Mouse (Mus musculus) adrenal gland, adult 18-20 months (tissue): ENCODE results near the gene Olfr446. TPM values are rescaled to one million over a fixed set of nuclear protein-coding genes. Genes with fewer than 3 reads are reported as not detected.

Experiments used
- DNase-seq, 2 experiments: peaks; one replicate each; pipeline ENCODE4 v3.0.0; 2021 to 2022; ENCODE audit warnings: low spot score in 2 of 2
- long read RNA-seq, 2 experiments: library from polyadenylated mRNA; stranded (forward); transcript quantifications; one replicate each; pipeline ENCODE4 v2.0.0; 2021
- total RNA-seq, 2 experiments: library from RNA; stranded (reverse); gene quantifications; 1 replicate in 1 of 2; 2 replicates in 1 of 2; pipeline ENCODE4 v1.2.3; 2021

Olfr446 gene
- total RNA-seq, result not detected
- long read RNA-seq, experiment 1, result 0 reads
- long read RNA-seq, experiment 2, result 0 reads

DNA sequence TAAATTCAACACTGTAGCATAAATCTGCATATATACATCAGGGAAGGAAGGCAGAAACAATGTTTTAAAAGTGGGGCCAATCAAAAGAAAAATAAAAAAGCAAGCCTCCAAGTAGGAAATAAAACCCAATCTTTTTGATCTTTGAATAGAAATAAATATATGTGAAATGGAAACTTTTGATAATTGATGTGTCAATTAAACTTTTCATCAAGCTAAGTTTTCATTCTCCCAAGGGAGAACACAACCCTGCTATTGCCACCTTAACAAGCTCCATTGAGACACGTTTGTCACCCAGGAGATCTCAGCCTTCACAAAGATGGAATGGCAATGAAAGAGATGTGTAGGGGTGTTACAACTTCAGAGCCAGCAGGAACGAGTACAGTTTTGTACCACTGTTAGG is at the start of gene Olfr446:
Olfr446 (plus strand) TSS at position 301 of the 400 bp plus-strand sequence.
- no peak for DNase-seq

DNA sequence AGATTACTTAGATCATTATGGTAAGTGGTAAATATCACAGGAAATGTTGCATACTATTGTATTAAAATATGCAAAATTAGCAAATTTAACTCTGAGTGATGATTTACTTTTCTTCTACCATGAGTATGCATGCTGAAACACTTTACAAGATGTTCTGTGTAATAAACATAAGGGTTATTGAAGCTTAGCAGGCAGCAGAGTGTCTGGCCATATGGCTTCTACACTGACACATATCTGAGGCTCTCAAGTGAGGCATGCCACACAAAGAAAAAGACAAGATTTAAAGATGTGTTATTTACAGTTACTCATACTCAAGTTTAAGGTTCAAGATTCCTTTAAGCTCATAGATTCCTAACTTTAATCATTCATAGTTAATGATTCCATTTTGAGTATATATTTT is 44.9 kb upstream of the Olfr446 start:
- DNase-seq, result no peak

- DNase-seq, result no peak
Measured at GRCm38 (mm10) chr6:42890141-42890540, 31.0 kb upstream of the Olfr446 start, which contains the start of gene Olfr448. Olfr448 (plus strand) TSS chr6:42890441.

DNA sequence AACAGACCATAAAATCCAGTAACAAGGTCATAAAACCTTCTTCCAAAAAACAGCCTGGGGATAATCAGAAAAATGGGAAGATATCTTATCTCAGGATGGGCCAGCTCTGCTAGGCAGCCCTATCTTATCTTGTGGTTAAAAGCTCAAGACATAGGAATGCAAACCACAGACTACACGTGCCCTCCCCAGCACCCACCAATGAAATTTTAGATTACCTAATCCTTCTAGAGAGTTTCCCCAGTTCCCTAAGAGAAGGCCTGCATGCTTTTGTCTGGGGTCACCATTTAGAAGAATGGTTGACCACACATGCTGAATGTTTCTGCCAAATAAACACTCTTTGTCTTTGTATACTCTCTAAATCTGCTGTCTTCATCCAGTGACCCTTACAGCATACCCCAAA is 20.8 kb upstream of the Olfr446 start:
- DNase-seq, result no peak

DNA sequence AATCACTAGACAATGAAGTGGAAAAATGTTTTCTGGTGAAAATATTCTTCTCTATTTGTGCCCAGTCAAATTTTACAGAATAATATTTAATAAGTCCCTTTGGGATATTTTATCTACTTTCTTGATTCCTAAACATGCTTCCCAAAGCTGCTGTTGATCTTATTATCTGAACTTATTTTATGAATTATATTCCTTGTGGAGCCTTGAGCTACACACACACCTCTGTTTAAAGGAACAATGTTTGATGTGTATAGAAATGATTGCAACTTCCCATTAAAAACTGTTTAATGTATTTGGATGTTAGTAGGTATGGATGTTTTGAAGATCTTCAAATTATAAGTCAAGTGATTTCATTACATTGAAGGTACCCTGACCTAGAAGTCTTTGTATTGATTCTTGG is 12.6 kb upstream of the Olfr446 start, which contains the start of gene Olfr447:
Olfr447 (plus strand) TSS at position 301 of the 400 bp plus-strand sequence.
- DNase-seq, result no peak

- no peak for DNase-seq
Measured at GRCm38 (mm10) chr6:42948767-42949166, 27.6 kb downstream of the Olfr446 start, which contains the start of gene Olfr444. Olfr444 (plus strand) TSS chr6:42949067.

DNA sequence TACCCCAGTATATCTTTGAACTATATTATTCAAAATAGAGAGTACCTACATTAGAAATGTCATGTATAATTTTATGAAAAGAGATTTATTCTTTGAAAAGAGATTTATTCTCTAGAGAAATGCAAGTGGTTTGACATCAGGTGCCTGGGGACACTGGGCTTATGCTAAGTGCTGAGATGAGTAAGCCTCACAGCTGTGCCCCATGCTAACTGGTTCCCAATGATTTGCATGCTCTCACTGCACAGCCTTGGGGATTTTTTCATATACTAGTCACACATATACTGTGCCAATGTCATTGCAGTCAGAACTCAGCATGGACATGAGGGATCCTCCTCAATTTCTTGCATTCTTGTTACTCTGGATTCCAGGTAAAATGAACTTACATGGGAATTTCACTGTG is 59.2 kb downstream of the Olfr446 start:
- no peak for DNase-seq

Other genes starting within 250 kb of the Olfr446 start
- gene Tcaf1, start 211.3 kb upstream of the Olfr446 start, total RNA-seq, result 100 to 1,000 TPM in 1 of 2 experiments, 10 to 100 TPM in 1; 75.1 to 107 TPM
- not detected for gene Olfr453, start 182.0 kb upstream of the Olfr446 start, total RNA-seq
- not detected for gene Olfr38, start 165.0 kb upstream of the Olfr446 start, total RNA-seq
- gene Olfr452, start 136.3 kb upstream of the Olfr446 start, total RNA-seq, result not detected
- gene Olfr450, start 109.4 kb upstream of the Olfr446 start, total RNA-seq, result not detected
- gene Olfr449, start 87.0 kb upstream of the Olfr446 start, total RNA-seq, result not detected
- gene Olfr448, start 30.9 kb upstream of the Olfr446 start, total RNA-seq, result not detected
- not detected for gene Olfr447, start 12.5 kb upstream of the Olfr446 start, total RNA-seq
- not detected for gene Olfr444, start 27.7 kb downstream of the Olfr446 start, total RNA-seq
- not detected for gene Olfr441, start 185.0 kb downstream of the Olfr446 start, total RNA-seq
- gene Olfr237-ps1, start 225.2 kb downstream of the Olfr446 start, total RNA-seq, result not detected
- gene Olfr437, start 241.9 kb downstream of the Olfr446 start, total RNA-seq, result not detected